Mouse (Mus musculus) frontal cortex, adult 2 months (tissue): ENCODE data around the gene Atp2b4. TPM values are rescaled to one million over a fixed set of nuclear protein-coding genes. Genes with fewer than 3 reads are reported as not detected.

Experiments used
- DNase-seq, 2 experiments: peaks; one replicate each; pipeline ENCODE4 v3.0.0; 2022; ENCODE audit warnings: low spot score in 1 of 2; ENCODE audit errors: extremely low spot score in 1 of 2
- polyA plus RNA-seq: library from polyadenylated mRNA; depleted of rRNA; stranded (reverse); fragments of >200 nt; gene quantifications from 2 replicates; pipeline ENCODE4 v1.2.3, GENCODE M21; 2012; rRNA removed

The Atp2b4 gene
- polyA plus RNA-seq: 51.7 and 66.9 TPM in 2 replicates

- peak; percentile 87 to 98 for DNase-seq
Measured at GRCm38 (mm10) chr1:133800948-133801393, at the start of gene Atp2b4. Gene Atp2b4, minus strand, starts transcription at chr1:133801041.

DNA sequence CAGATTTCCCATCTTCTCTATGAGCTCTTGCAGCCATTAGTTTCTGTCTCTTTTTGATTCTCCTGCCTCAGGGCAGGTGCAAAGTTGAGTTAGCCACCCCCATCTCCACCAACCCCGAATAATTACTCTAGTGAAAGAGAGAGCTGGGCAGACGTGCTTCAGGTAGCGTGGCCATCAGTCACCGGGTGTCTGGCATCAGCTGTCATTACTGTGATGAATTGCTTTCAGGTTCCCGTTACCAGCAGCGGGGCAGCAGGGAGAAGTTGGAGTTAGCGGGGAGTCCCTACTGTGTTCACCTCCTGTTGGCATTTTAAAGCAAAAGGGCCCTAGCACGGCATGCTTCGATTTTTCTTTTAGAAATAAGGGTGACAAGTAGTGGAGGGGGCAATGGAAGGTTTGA is 43.9 kb upstream of the Atp2b4 start:
- DNase-seq: no peak

GRCm38 (mm10) chr1:133843900-133844299 is 43.1 kb upstream of the Atp2b4 start:
- no peak for DNase-seq

DNA sequence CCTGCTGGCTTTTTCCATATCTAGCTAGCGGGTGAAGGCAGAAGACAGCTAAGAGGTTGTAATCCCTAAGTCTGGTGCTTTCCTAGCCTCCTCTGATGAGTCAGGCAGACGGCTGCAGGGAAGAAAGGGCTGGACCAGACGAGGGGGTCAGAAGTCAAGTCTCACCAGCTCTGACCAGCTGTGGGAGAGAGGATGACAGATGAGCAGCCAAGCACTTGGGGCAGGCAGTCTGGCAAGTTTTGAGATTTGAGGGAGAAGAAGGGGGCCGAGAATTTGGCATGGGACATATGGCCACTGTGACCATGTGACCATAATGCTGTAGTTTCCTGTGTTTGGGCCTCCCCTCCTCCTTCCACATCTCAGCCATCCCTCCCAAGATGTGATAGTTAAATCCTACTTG is 42.5 kb upstream of the Atp2b4 start:
- no peak for DNase-seq

DNA sequence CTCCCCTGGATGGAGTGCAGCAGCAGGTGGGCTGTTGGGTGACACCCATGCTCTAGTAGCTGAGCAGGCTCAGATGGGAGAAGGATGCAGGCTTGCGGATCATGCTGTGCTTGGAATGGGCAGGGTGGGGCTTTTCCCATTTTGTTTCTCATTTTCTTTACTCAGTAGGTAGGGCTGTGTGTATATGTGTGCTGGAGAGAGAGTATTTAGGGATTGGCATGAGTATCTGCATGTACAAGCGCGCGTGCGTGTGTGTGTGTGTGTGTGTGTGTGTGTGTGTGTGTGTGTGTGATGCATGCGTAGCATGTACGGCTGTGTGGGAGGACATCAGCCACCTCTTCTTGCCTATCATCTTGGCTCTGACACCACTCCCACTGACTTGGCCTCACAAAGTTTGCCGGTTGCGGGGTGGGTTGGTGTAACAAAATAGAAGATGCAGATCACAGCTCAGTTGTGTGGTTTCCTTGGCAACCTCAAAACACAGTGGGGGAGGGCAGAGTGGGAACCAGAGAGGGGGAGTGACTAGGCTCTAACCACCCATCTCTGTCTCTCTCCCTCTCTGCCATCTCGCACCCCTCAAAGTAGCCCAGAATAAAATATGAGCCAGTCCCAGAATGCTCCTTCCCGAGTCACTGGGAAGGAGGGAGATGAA is 41.4 kb upstream of the Atp2b4 start:
- peak; percentile 82 to 84 for DNase-seq

DNA sequence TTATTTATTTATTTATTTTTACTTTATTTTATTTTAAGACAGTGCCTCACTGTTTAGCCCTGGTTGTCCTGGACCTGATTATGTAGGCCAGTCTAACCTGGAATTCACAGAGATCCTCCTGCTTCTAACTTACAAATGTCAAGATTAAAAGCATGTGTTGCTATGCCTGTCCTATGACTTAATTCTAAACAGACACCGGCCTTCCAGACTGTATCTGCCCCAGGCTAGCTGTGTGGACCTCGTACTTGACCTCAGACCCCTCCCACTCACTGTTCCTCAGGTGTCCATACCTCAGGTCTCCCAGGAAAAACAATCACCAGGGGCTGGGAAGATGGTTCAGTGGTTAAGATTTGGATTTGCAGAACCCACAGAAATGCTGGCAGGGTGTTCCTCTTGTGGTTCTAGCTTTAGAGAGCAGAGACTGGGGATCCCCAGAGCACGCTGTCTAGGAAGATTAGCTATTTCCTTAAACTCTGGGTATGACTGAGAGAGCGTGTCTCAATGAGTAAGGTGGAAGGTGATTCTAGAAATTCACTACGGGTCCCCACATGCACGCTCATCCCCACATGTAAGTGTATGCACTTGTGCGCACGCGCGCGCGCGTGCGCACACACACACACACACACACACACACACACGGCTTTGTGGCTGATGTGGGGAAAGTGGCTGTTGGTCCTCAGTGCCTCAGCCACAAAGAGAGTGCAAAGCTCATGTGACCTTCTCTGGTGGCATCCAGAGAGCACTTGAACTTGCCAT is 40.5 kb upstream of the Atp2b4 start:
- DNase-seq: no peak

GRCm38 (mm10) chr1:133840530-133840929 is 39.7 kb upstream of the Atp2b4 start:
- DNase-seq: peak in 1 of 2 experiments; percentile 26

DNA sequence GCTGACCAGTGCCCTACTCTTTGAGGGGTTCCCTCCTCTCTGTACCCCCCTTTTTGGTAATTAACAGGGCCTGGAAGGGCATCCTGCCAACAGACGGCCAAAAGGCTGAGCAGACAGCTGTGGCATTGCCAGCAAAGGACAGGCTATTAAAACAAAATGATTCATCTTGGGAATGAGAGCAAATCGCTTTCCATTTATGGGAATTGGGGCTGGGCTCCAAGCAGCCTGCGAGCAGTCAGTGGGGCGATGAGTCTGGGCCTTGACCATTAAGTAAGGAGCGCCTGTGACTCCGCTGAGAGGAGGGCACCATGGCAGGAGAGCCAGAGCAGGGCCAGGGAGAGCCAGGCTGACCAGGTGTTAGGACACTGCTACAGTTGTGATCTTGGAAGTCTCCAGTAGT is 33.5 kb upstream of the Atp2b4 start:
- no peak for DNase-seq

GRCm38 (mm10) chr1:133832781-133833180 is 31.9 kb upstream of the Atp2b4 start:
- no peak for DNase-seq

GRCm38 (mm10) chr1:133826193-133826592 is 25.4 kb upstream of the Atp2b4 start:
- no peak for DNase-seq

DNA sequence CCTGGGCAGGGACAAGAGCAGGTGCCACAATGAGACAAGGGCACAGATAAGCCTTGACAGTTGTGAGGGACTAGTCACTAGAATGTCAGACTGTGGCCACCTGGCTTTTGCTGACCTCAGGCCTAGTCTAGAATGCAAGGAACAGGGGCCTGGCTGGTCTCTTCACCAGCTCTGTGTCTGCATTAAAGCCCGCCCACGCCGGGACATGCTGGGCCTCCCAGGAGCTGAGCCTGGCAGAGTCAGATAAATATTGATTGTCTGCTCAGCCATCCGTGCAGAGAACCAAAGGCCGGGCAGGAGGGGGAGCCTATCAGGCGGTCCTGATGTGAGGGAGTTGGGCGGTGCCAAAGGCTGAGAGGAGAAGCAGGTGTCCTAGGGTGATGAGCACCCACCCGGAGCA is 24.7 kb upstream of the Atp2b4 start:
- DNase-seq: no peak

DNA sequence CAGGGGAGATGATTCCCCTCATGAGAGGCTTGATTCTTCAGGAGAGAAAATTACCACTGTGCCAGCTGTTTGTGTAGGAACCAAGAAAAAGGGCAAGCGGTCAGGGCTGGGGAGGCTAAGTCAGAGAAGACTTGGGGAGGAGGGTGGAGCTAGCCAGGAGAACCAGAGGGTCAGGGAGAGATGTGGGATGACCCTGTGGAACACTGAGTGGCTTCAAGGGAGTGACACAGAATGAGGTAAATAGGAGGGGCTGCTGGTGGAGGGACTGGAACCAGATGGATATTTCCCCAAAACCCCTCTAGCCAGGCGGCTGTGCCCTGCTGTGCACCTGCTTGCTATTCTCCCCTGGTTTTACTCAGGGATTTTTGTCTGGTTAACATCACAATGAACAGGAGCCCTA is 24.3 kb upstream of the Atp2b4 start:
- no peak for DNase-seq

DNA sequence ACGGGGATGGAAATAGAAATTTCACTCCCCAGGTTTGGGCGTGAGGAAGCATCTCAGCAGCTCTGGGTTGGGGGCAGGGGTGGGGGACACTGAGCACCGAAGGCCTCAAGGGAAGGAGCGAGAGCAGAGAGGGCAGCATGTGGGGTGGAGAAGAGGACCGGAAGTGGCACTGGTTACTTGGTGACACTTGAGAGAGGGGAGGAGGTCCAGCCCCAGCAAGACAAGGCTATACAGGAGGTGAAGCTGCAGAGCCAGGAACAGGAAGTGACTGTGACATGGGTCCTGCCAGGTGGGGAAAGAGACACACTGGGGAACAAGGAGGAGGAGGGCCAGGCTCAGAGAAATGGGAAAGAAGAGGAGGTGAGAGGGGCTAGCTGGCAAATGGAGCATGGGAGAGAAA is 20.3 kb upstream of the Atp2b4 start:
- no peak for DNase-seq

DNA sequence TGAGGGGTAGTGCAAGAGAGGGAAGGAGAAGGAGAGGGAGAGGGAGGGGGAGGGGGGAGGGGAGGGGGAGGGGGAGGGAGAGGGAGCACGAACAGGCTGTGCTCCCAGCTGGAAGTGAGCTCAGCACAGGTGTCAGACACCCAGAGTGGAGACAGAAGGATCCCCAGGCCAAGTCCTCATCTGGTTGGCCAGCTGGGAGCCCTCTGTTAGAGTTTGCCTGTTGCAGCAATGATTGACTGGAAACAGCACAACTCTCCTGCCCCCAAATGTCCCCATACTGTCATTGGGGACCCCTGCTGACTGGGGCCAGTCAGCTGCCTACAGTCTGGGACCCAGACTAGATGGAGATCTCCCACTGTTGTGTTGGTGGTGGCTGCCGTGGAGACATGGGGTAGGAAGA is 19.3 kb upstream of the Atp2b4 start:
- no peak for DNase-seq

- no peak for DNase-seq
Measured at GRCm38 (mm10) chr1:133818531-133818930, 17.7 kb upstream of the Atp2b4 start.

DNA sequence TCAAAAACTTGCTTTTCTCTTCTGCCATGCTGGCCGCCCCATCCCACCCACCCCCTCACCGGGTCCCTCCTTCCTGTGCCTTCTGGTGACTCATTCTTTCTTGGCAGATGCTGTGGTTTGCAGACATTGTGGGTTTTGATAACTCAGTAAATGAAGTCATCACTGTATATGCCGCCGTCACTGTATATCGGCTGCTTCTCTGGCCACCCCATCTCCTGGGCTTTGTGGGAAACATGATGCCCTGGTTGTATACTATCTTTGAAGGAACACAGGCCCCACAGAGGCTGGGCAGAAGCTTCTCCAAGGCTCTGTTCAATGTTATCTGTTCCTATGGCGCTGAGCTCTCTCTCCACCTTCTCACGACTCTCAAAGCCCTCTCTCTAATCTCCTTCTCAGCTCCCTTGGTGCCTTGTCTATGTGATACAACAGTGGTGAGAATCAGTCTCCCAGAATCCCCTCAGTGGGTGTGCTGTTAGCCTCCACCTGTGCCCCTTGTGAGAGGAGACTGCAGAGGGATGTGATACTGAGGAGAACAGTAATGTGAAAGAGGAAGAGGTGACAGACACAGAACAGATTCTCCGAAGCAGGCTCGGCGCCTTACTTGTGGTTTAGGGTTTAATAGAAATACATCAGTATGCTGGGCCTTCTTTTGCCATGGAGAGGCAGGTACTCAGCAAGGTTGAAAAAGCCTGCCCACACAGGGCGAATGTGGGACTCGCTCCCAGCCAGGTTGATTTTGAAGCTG is 15.1 kb upstream of the Atp2b4 start:
- DNase-seq: peak in 1 of 2 experiments; percentile 63

DNA sequence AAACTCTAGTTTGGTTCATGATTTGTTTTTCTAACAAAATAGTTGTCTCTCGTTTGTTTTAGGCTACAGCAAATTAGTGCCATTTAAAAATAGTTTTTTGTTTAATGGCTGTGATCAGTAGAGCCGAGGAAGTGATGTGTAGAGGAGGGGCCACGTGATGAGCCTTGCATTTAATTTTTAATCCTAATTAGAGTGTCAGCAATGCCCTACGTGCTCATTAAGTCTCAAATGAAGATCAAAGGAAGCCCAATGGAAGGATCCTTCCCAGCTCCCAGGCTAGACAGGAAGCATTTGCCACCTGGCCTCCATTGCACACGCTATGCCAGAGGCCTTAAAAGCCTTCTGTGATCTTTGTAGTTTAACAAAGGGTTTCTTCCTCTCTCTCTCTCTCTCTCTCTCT is 8.5 kb upstream of the Atp2b4 start:
- DNase-seq: no peak

DNA sequence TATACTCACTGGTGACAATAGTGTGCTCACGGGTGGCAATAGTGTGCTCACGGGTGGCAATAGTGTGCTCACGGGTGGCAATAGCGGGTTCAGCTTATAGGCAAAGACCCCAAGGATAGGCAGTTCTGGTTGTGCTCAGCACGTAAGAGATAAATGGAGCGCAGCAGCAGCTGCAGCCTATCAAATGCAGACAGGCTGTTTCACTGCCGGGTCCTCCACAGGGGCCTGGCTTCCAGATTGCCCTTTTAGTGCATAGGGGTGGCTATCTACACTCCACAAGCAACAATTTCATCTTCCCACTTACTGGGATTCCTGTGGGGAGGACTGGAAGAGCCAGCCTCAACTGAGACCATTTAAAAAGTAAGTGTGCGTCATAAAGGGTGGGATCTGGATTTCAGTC is 7.2 kb upstream of the Atp2b4 start:
- DNase-seq: no peak

- no peak for DNase-seq
Measured at GRCm38 (mm10) chr1:133801743-133802142, 902 bp upstream of the Atp2b4 start.

DNA sequence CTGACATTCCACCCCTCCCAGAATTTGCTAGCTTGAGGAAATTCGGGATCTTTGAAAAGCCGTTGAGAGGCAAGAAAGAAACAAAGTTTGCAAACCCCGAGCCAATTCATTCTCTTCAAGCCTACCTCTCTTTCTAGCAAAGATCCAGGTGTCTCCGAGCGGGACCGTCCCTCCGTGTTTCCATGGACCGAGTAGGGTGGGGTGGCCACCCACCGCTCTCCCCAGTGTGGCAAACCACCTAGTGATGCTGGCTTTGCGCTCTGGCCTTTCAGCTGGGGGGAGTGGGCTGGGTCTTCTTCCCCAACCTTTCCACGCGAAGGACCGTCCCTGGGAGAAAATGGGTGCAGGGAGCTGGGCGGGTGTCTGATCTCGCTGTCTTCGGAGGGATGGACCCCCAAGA is 329 bp downstream of the Atp2b4 start:
- no peak for DNase-seq

DNA sequence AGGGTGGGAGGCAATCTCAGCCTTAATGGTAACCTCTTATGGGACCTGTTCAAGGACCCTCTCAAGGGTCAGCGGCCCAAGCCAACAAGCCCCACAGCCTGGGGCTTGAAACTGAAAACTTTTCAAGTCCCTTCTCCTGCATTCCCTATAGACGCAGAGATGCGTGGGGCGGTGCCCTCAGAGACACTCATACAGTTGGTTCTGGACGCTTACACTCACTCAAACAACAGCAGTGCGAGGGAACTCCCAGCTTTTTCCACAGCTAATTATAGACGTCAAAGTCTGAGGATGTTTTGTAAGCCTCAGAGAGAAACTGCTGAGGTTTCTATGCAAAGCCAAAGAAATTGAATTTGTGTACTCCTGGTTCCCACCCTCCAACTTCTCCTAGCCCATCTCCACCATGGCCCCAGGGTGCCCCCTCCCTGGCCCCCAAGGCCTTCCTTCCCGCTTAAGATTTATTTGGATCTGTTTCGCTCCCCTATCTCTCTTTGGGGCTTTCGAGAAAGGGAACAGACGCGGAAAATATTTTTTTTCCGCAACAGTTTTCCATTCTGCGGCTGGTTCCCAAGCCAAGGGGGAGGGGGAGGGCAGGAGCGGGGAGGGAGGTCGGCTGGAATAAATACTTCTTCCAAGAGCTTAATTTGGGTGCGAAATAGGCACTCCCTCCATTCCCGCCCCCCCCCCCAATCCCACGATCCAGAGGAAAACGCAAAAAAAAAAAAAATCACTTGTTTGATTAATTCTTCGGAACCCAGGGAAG is 975 bp downstream of the Atp2b4 start:
- peak in 1 of 2 experiments; percentile 38 for DNase-seq
